Mouse (Mus musculus) brain, adult 2 months (tissue): Measurements from ENCODE around the gene Card19.
A peak's percentile ranks its signal among the peaks of the same experiment; 100 is the strongest.

Experiments used
- DNase-seq: peaks from one replicate; pipeline ENCODE4 v3.0.0; 2011; ENCODE audit warnings: low read depth, low spot score

Gene Card19

DNA sequence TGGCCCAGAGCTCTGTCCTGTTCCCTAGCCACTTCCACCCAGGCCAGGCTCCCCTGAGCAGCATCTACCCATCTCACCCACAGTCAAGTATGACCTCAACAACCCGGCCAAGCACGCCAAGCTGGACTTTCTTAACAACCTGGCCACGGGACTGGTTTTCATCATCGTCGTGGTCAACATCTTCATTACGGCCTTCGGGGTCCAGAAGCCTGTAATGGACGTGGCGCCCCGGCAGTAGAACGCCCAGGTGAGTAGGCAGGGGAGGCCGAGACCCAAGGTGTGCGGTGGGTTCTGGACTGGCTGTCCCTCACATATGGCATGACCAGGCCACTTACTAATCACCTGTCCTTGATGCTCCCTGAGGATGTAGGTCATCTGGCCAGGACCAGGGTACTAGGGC lies 21.0 kb downstream of the Card19 start:
- DNase-seq = no peak

DNA sequence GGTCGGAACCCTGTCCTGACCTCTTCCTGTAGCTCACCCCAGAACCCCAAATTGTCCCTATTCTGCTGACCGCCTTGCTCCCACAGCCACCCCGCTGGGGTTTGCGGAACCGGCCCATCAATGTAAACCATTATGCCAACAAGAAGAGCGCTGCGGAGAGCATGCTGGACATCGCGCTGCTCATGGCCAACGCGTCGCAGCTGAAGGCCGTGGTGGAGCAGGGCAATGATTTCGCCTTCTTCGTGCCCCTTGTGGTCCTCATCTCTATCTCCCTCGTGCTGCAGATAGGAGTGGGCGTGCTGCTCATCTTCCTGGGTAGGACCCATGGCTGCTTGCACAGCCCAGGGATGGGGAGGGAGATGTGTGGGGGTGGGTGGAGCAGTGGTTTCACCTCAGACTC lies 22.2 kb downstream of the Card19 start:
- DNase-seq = no peak

DNA sequence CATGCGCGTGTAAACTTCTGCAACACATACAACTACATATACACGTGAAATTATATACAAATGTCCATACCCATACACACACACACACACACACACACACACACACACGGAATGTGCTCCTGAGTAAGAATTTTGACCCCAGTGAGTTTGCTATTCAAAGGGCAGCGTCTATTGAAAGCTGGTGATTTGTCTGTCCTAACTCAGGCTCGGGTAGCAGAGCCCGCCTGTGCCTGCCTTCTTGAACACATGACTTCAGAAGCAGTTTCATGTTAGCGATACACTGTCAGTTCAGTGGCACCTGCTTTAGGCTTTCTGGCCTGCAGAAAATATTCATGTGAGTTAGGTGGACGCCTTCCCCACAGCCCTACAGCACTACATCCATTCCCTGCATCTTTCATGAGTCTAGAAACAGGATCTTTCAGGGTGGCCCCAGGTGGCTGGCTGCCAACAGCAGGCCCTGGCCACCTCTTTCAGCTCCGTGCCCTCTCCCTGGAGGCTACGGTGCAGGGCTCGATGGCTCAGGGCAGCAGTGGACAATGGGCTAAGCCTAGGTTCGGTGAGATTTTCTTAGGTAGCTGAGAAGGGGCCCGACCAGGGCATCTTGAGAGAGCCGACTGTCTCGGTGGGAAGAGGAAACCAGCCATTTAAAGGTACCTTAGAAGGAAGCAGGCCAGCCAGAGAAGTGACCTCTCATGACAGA lies 23.5 kb downstream of the Card19 start:
- DNase-seq = no peak

DNA sequence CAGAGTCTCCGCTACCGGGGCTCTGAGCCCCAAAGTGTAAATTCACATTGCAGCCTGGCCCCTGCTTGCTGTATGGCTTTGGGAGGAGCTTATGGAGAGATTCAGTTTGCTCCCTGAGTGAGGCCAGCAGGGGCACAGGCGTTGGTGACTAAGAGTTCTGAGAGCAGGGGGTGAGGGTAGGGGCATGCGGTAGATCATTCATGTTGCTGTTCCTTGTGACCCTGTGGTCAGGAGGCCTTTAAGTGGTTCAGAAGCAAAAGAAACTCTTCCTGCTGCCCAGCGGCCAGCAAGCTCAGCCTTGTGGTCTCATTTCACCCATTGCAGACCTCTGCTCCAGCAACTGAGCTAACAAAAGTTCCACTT lies 24.2 kb downstream of the Card19 start:
- no peak for DNase-seq

DNA sequence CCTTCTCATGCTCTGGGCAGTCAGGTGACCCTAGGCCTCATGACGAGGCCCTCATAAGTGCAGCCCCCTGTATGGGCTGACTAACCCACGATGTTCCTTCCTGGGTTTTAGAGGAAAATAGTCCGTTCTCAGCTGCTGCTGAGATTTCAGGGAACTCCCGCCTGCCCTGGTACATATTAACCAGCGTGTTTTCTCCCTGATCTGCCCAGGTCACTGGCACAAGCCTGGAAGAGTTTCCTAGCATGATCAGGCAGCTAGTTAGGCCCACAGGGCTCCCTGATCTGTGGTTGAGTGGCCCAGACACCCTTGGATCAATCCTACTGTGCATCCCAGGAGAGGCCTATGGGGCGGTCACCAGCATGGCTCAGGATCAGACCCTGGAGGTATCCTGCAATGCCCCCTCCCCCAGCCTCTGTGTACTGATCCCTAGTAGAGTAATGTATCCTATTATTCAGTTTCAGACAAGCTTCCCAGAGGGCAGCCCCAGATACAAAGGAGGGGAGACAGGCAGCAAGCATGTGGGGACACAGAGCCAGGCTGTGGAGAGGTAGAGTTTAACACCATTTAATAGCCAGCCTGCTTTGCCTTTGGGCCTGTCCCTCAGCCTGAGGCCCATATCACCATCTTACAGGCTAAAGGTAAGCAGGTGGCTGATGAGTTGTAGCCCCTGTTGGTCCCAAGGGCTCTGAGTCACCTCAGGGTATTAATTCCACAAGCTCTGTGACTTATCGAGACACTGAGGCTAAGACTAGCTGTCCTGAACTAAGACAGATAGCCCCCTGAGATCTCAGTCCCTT lies 24.8 kb downstream of the Card19 start:
- no peak for DNase-seq

DNA sequence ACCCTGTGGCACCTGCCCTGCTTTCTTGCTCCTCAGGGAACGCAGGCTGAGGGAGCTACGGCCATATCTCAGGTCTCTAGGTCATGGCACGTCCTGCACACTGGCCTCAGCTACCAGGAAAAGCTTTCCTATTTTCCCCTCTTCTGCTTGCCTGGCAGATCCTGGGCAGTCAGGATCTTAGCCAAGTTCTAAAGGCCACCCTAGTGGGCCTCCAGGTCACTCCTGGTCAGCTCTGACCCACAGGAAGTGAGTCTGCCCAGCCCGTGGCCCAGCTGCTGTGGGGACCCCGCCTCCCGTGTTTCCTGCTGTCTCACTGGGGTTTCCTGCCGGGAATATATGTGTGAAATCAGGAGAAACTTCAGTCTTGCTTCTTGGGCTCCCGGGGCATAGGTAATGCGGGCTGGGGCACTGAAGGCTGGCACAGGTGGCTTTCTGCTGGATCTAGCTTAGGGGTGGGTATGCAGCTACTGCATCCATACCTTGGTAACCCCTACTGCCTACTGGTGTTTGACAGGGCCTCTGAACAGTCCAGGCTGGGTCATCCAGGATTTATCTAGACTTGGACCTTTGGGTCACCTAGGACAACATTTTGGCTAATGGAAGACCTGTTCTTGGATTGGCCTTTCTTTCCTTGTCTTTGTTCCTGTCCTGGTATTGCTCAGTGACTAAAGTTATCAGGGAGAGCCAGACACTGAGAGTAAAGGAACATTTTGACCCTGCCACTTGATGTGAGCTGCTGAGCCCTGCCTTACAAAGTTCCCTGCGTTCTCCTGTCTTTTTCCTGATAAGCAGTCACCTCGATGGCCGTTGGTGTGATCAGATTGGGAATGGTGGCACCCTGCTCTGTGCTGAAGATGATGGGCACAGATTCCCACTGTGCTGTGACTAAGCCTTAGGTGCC lies 25.6 kb downstream of the Card19 start:
- no peak for DNase-seq

DNA sequence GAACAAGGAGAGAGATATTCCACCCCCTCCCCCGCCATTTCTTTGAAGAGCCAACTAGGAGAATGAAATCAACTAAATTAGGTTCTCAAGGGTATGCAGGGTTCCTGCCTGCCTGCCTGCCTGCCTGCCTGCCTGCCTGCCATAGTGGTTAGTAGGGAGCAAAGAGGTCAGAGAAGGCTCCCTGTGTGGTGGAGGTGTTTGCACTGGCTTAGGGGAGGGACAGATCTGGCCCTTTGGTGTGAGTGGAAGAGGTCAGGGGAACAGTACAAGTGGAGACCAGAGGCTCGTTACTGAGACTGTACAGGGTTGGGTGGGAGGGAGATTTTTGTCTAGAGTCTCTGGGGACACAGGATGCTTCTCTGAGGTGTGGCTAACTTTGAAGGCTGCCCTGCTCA lies 26.9 kb downstream of the Card19 start:
- no peak for DNase-seq

DNA sequence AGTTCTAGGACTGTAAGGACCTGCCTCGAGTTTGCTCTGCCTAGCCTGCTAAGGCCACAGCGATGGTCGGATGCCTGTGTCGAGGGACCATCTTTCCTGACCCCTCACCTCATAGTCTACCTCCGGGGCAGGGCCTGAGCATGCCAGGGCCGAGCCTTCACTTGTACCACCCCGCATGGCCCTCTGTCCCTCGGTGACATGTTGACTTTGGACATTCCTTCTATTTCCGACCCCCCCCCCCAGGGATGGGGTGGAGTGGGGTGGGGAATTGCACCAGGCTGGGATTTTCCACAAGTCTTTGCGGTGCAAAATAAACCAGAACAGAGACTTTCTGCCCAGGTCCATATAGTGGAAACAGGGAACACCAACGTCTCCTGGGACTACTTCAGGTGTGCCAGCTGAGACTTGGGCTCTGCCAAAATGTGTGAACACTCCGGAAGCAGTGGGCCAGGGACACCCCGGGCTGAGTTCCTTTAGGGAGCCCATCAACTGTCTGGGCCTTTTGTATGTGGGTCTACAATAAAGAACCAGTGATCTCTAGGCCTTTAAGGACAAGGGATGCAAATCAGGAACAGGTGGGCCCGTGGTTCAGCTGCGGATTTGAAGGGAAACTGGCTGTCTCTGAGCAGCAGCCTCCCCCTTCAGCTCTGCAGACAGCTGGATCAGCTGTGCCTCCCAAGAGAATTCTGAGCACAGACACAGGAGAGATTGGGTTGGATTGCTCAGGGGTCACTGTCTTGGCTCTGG lies 27.4 kb downstream of the Card19 start:
- DNase-seq = peak; percentile 44

DNA sequence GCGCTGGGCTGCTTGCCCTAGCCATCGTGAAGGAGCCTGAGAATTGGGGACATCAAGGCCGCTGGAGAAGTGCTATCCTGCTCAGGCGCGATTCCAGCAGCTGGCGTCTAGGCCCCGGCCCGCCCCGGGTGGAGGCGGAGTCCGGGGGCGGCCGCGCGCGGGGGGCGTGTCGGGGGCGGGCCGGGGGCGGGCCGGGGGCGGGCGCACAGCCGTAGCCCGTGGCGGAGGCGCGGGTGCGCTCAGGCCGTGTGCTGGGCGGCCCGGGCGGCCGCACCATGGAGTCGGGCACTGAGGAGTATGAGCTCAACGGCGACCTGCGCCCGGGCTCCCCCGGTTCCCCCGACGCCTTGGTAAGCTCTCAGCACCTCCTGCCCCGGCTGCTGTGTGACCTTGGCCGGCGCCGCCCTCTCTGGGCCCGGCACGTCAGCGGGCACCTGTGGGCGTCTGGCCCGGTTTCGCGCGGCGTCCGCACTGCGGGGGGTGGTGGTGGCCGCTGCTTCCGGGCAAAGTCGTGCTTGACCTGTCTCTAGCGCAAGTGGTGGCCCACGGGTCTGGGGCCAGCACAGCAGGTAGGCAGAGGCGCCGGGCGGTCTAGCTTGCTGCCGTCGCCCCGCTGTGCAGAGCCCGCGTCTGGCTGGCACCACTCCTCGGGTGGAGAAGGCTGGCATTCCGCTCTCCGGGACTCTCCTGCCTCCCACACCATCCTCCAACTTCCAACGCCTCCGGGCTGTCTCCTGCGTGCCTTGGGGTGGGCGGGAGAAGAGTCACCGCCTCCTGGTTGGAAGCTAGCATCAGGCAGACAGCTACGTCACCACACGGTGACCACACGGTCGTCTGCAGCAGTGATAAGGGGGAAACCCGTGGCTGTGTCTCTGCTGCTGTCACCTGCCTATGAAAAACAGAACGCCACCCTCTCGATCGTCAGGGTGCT lies 28.3 kb downstream of the Card19 start, which contains the start of gene Ninj1:
Ninj1 (plus strand) TSS at position 198 of the 931 bp plus-strand sequence.
- DNase-seq = peak; percentile 91

DNA sequence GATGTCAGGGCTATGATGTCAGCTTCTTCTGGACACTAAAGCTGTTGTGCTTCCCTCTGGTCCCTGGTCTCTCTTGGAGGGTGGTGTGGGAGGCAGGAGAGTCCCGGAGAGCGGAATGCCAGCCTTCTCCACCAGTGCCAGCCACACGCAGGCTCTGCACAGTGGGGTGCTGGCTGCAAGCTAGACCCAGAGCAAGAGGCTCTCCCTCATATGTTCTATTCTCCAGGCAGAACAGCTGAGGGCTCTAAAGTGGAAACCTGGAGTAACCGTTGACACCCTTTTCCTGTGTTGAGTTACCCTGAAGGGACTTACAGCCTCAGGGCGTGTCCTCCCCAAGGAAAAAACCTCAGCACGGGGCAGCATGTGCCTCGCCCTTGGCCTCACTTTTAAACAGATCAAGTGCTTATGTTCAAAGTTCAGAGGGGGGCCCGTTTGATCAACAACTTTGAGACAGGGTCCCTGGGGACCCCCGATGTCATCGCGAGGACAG lies 29.0 kb downstream of the Card19 start:
- DNase-seq = no peak

DNA sequence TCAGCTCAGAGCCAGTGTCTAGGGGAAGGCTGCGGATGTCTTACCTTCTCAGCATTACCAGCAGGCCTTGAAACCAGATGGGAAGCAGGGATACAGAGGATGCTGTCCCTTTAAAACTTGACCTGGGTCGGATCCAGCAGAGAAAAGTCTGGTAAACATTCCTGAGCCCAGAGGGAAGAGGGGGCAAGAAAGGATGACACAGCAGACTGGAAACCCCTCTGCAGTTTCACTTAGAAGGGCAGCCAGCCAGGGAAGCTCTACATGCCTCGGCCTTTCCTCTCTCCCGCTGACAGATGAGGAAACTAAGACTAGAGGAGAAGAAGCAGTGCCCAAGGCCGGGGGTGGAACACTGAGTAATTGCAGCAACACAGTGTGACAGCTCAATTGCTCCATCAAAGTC lies 32.2 kb downstream of the Card19 start:
- DNase-seq = no peak

DNA sequence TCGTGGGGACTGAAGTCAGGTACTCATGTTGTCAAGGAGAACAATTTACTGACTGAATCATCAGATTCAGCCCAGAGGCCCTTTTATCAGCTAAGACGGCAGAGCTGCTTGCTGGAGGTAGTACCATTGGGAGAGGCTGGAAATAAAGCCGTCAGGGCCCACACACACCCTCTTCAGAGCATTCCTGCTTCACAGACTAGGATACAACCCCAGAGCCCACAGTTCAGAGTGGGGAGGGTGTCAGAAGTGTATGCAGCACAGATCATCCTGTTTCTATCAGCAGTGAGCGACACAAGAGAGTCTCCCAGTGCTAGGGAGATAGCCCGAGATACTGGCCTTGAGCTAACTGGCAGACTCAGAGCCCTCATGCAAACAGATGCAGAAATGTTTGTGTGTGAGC lies 32.7 kb downstream of the Card19 start:
- DNase-seq = peak; percentile 46

DNA sequence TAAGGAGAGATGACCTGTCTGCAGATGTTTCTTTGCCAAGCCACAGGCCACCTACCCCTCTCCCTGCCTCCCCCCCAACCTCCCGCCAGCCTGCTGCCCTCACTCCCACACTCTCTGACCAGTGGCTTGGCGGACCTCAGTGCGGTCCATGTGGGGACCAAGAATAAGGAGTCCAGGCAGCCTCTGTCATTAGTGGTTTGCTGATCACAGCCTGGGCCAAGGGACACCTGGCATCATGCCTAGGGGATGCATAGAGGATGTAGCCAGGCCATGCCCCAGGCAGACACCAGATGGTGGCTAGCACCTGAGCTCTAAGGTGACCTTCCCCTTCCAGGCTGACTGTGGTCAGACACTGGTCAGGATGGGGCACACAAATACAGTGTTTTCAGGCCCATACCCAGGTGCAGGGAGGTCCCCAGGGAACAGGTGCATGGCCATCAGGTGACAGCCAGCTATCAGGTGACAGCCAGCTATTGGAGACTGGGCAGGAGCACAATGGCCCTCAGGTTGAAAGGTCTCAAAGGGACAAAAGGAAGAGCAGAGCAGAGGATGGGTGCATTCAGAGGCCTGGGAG lies 34.3 kb downstream of the Card19 start:
- peak; percentile 89 for DNase-seq

DNA sequence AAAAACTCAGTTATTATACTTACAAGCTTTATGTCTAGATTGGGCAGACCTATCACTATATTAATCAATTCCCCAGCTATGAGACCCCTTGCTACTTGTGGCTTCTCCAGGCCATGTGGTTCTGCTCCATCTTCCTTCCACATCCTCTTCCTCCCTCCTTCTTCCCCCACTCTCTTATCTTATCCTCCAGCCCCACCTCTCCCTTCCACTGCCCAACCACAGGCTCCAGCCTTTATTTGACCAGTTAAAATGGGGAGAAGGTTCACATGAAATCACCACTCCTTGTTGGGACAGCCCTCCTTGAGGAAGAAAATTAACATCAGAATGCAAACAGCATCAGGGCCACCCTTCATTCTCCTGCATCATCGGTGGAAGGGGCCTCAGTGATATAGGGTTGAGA lies 35.1 kb downstream of the Card19 start:
- DNase-seq = no peak

DNA sequence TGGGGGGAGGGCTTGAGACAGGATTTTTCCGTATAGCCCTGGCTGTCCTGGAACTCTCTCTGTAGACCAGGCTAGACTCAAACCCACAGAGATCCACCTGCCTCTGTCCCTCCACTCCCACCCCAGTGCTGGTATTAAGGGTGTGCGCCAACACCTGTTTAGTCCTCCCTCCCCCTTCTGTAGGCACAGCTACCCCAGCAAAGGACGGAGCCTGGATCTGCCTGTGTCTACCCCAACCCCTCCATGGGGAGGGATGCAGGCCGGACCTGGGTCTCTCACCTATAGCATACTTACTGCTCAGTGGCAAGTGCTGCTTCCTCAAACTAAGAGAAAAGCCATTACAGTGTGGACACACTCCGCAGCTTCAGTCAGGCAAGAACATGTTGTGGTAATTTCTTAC lies 35.6 kb downstream of the Card19 start:
- DNase-seq = no peak

DNA sequence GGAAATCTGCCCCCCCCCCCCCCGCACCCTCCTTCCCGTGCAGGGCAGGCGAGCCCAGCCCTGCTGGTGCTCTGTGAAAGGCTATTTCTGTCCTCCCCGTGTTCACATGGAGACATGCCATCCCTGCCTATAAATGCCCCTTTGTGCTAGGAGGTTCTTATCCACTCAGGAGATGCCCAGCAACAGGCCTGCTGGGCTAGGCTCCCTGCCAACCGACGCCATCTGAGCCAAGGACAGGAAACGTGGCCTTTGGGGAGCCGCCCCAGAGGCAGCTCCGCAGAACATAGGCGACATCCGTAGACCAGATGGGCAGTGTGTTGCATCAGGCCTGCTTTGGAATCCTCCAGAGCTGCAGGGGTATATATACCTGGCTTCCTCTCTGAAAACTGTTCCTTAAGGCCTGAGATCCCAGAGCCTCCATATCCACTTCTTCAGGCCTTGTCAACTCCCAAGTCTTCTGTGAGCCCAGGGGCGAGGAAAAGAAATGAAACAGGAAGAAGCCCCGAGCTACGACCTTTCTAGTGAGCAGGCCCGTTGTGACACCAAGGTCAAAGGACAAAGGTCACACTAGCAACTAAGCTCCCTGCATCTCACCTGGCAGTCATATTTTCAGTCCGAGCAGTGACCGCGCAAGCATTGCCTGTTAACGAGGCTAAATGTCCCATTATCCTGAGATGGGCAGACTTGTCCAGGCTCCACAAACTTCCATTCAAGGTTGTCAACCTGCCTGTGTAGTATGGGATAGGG lies 36.8 kb downstream of the Card19 start:
- peak; percentile 97 for DNase-seq

DNA sequence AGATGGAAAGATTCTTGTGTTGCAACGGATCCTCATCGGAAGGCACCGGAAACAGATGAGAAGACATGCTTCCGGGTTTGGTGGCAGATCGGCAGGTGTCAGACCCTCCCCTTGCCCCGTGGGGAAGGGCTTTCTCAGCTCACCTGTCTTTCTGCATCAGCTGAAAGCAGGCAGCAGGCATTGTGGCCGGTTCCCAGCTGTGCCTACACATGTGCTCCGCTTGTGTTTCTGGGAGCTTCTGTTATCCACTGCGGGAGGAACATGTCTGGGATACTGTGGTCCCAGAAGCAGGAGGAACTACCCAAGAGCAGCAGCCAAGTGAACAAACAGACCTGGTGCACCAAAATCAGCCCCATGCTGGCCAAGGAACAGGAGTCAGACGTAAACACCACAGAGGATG lies 40.3 kb downstream of the Card19 start:
- no peak for DNase-seq

DNA sequence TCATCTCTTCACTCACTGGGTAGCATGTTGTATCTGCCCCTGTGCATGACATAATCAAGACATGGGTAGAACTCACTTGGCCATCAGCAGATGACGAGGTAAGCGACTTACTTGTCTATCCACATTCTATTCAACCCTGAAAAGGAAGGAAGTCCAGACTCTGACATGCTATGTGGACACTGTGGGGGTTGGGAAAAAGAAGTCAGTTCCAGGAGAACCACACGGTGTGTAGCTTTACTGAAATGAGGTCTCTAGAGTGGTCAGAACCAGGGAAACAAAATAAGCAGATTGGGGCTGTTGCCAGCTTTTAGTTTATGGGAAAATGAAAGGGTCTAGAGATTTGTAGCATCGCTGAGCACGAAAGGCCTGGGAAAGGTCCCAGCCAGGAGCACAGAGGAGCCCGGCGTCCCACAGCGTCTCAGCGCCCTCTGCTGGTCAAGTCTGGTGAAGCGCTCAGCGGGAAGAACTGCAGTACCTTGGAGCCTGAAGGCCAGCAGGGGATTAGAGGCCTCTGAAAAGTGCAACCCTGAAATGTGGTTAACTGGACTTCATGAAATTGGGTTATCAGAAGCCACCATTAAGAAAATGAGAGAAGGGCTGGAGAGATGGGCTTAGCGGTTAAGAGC lies 42.8 kb downstream of the Card19 start:
- DNase-seq = peak; percentile 92

DNA sequence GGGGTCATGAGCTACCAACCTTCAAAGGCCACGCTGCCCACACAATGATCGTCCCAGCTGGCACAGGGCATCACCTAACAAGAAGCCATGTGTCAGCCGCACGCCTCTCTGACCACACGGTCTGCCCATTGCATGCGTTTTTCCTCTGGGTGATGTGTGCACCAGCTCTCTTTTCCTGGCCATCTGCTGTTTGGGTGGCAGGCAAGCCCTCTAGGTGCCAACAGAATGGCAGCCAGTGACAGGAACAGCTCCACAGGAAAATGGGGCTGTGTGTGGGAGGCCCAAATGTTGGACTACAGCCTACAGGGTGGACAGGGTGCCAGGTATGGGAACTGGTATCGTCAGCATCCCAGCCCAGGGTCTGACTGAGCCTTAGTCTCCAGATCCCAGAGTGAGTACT lies 43.5 kb downstream of the Card19 start:
- DNase-seq = peak; percentile 97
